Mouse (Mus musculus): ENCODE data around the gene Phc1. TPM values are rescaled to one million over a fixed set of nuclear protein-coding genes. Genes with fewer than 3 reads are reported as not detected.

Gene Phc1
- polyA plus RNA-seq, 1 experiment from 2014 or later: 38.6 TPM

- H3K27me3 ChIP-seq (replicated peaks): no peaks in the 10 kb centered on the region
- H3K9ac ChIP-seq: no peak overlapping the region
- no peak for ATAC-seq (replicated peaks)
- peaks cover 4% of the 10 kb centered on the region for H3K4me1 ChIP-seq
- H3K4me2 ChIP-seq: no peak overlapping the region
- no peaks in the 10 kb centered on the region for H3K9me3 ChIP-seq
- H3K27ac ChIP-seq: no peak overlapping the region
- 86% methylated on average over 4 of the region's 4 CpGs for WGBS
- no peak overlapping the region for H3K4me3 ChIP-seq
- no peaks in the 10 kb centered on the region for H3K36me3 ChIP-seq (replicated peaks)
Measured at GRCm38 (mm10) chr6:122302661-122303060, 37.7 kb downstream of the Phc1 start.

- ATAC-seq (replicated peaks): no peak
- H3K4me2 ChIP-seq: no peak overlapping the region
- H3K27me3 ChIP-seq (replicated peaks): no peaks in the 10 kb centered on the region
- peaks cover 4% of the 10 kb centered on the region for H3K4me1 ChIP-seq
- H3K9ac ChIP-seq: no peak overlapping the region
- no peaks in the 10 kb centered on the region for H3K36me3 ChIP-seq (replicated peaks)
- WGBS: 43% methylated on average over 1 of the region's 1 CpGs
- no peaks in the 10 kb centered on the region for H3K9me3 ChIP-seq
- H3K4me3 ChIP-seq: no peak overlapping the region
- H3K27ac ChIP-seq: no peak overlapping the region
Measured at GRCm38 (mm10) chr6:122302121-122302520, 38.2 kb downstream of the Phc1 start.

- Histone ChIP-seq H3K4me3 (no peak overlapping the region), H3K9me3 (no peaks in the 10 kb centered on the region), H3K4me1 (peaks cover 12% of the 10 kb centered on the region), H3K27me3 (replicated peaks) (no peaks in the 10 kb centered on the region), H3K36me3 (replicated peaks) (no peaks in the 10 kb centered on the region), H3K4me2 (no peak overlapping the region), H3K27ac (no peak overlapping the region), H3K9ac (no peak overlapping the region)
- ATAC-seq (replicated peaks): no peak
- 83% methylated on average over 3 of the region's 3 CpGs for WGBS
Measured at GRCm38 (mm10) chr6:122299621-122300133, 40.7 kb downstream of the Phc1 start.

GRCm38 (mm10) chr6:122298223-122298609 lies 42.1 kb downstream of the Phc1 start:
- Histone ChIP-seq H3K4me3 (no peak overlapping the region), H3K9ac (no peak overlapping the region), H3K4me2 (peak overlapping the region; percentile 60), H3K36me3 (replicated peaks) (no peaks in the 10 kb centered on the region), H3K4me1 (peaks cover 12% of the 10 kb centered on the region), H3K27ac (peak overlapping the region; percentile 87; the same call in 1 of the 2 replicates), H3K9me3 (no peaks in the 10 kb centered on the region), H3K27me3 (replicated peaks) (no peaks in the 10 kb centered on the region)
- ATAC-seq (replicated peaks): peak; percentile 51
- WGBS: 53% methylated on average over 3 of the region's 4 CpGs

GRCm38 (mm10) chr6:122297279-122298222 lies 42.8 kb downstream of the Phc1 start:
- no peaks in the 10 kb centered on the region for H3K36me3 ChIP-seq (replicated peaks)
- peak; percentile 82 for ATAC-seq (replicated peaks)
- peak overlapping the region; percentile 51 for H3K9ac ChIP-seq
- H3K27me3 ChIP-seq (replicated peaks): no peaks in the 10 kb centered on the region
- H3K4me2 ChIP-seq: peak overlapping the region; percentile 60
- 4% methylated on average over 25 of the region's 25 CpGs for WGBS
- H3K4me1 ChIP-seq: peaks cover 12% of the 10 kb centered on the region
- peak overlapping the region; percentile 87 for H3K27ac ChIP-seq
- peak overlapping the region; percentile 44 for H3K4me3 ChIP-seq
- H3K9me3 ChIP-seq: no peaks in the 10 kb centered on the region

GRCm38 (mm10) chr6:122296918-122297278 lies 43.5 kb downstream of the Phc1 start:
- H3K36me3 ChIP-seq (replicated peaks): no peaks in the 10 kb centered on the region
- ATAC-seq (replicated peaks): peak; percentile 67
- peaks cover 12% of the 10 kb centered on the region for H3K4me1 ChIP-seq
- H3K27ac ChIP-seq: peak overlapping the region; percentile 87
- peak overlapping the region; percentile 51 for H3K9ac ChIP-seq
- WGBS: 26% methylated on average over 3 of the region's 3 CpGs
- peak overlapping the region; percentile 60 for H3K4me2 ChIP-seq
- H3K9me3 ChIP-seq: no peaks in the 10 kb centered on the region
- H3K27me3 ChIP-seq (replicated peaks): no peaks in the 10 kb centered on the region
- peak overlapping the region; percentile 44 for H3K4me3 ChIP-seq

GRCm38 (mm10) chr6:122295242-122295641 lies 45.1 kb downstream of the Phc1 start:
- no peak overlapping the region for H3K27ac ChIP-seq
- no peaks in the 10 kb centered on the region for H3K27me3 ChIP-seq (replicated peaks)
- no peak overlapping the region for H3K4me2 ChIP-seq
- no peak for ATAC-seq (replicated peaks)
- H3K9me3 ChIP-seq: no peaks in the 10 kb centered on the region
- H3K4me1 ChIP-seq: peaks cover 12% of the 10 kb centered on the region
- H3K36me3 ChIP-seq (replicated peaks): no peaks in the 10 kb centered on the region
- no peak overlapping the region for H3K9ac ChIP-seq
- 58% methylated on average over 9 of the region's 9 CpGs for WGBS
- H3K4me3 ChIP-seq: no peak overlapping the region

GRCm38 (mm10) chr6:122294290-122294689 lies 46.1 kb downstream of the Phc1 start:
- Histone ChIP-seq H3K36me3 (replicated peaks) (no peaks in the 10 kb centered on the region), H3K4me2 (no peak overlapping the region), H3K9me3 (no peaks in the 10 kb centered on the region), H3K4me1 (peaks cover 12% of the 10 kb centered on the region), H3K9ac (no peak overlapping the region), H3K4me3 (no peak overlapping the region), H3K27ac (no peak overlapping the region), H3K27me3 (replicated peaks) (no peaks in the 10 kb centered on the region)
- 75% methylated on average over 3 of the region's 3 CpGs for WGBS
- ATAC-seq (replicated peaks): no peak

- Histone ChIP-seq H3K9ac (no peak overlapping the region), H3K4me2 (no peak overlapping the region), H3K4me3 (no peak overlapping the region), H3K36me3 (replicated peaks) (no peaks in the 10 kb centered on the region), H3K27ac (no peak overlapping the region), H3K27me3 (replicated peaks) (no peaks in the 10 kb centered on the region), H3K9me3 (no peaks in the 10 kb centered on the region), H3K4me1 (peaks cover 12% of the 10 kb centered on the region)
- ATAC-seq (replicated peaks): no peak
- 92% methylated on average over 9 of the region's 9 CpGs for WGBS
Measured at GRCm38 (mm10) chr6:122293796-122294195, 46.6 kb downstream of the Phc1 start.

- ATAC-seq (replicated peaks): no peak
- no peak overlapping the region for H3K9ac ChIP-seq
- WGBS: 92% methylated on average over 8 of the region's 8 CpGs
- no peak overlapping the region for H3K4me3 ChIP-seq
- no peaks in the 10 kb centered on the region for H3K27me3 ChIP-seq (replicated peaks)
- H3K4me2 ChIP-seq: no peak overlapping the region
- H3K4me1 ChIP-seq: peaks cover 12% of the 10 kb centered on the region
- no peaks in the 10 kb centered on the region for H3K36me3 ChIP-seq (replicated peaks)
- H3K27ac ChIP-seq: no peak overlapping the region
- H3K9me3 ChIP-seq: no peaks in the 10 kb centered on the region
Measured at GRCm38 (mm10) chr6:122293121-122293520, 47.2 kb downstream of the Phc1 start.

GRCm38 (mm10) chr6:122292184-122292583 lies 48.2 kb downstream of the Phc1 start:
- Histone ChIP-seq H3K9me3 (no peaks in the 10 kb centered on the region), H3K9ac (no peak overlapping the region), H3K36me3 (replicated peaks) (no peaks in the 10 kb centered on the region), H3K27me3 (replicated peaks) (no peaks in the 10 kb centered on the region), H3K4me2 (no peak overlapping the region), H3K27ac (no peak overlapping the region), H3K4me3 (no peak overlapping the region), H3K4me1 (peaks cover 8% of the 10 kb centered on the region)
- 56% methylated on average over 2 of the region's 2 CpGs for WGBS
- no peak for ATAC-seq (replicated peaks)

- WGBS: 78% methylated on average over 3 of the region's 3 CpGs
- Histone ChIP-seq H3K4me3 (no peak overlapping the region), H3K4me1 (peaks cover 8% of the 10 kb centered on the region), H3K9me3 (no peaks in the 10 kb centered on the region), H3K27me3 (replicated peaks) (no peaks in the 10 kb centered on the region), H3K27ac (no peak overlapping the region), H3K4me2 (no peak overlapping the region), H3K36me3 (replicated peaks) (no peaks in the 10 kb centered on the region), H3K9ac (no peak overlapping the region)
- ATAC-seq (replicated peaks): no peak
Measured at GRCm38 (mm10) chr6:122291735-122292134, 48.6 kb downstream of the Phc1 start.

- ATAC-seq (replicated peaks): no peak
- 67% methylated on average over 2 of the region's 2 CpGs for WGBS
Measured at GRCm38 (mm10) chr6:122291264-122291663, 49.1 kb downstream of the Phc1 start.

More at GRCm38 (mm10) chr6:122291264-122291663, 49.1 kb downstream of the Phc1 start:
- H3K27ac ChIP-seq: no peak overlapping the region
- H3K4me3 ChIP-seq: no peak overlapping the region
- peaks cover 5% of the 10 kb centered on the region for H3K4me1 ChIP-seq
- H3K36me3 ChIP-seq (replicated peaks): no peaks in the 10 kb centered on the region
- no peak overlapping the region for H3K4me2 ChIP-seq
- H3K27me3 ChIP-seq (replicated peaks): no peaks in the 10 kb centered on the region
- no peak overlapping the region for H3K9ac ChIP-seq
- H3K9me3 ChIP-seq: no peaks in the 10 kb centered on the region
